Mouse (Mus musculus) kidney, adult 9 months (tissue): ENCODE data around the gene Tchhl1.
"Not testable (repeated sequence)": the region's sequence is repeated elsewhere in the genome, so short reads cannot be mapped to it uniquely, and the experiment has no call there.

ENCODE experiments used
- DNase-seq: peaks from one replicate; pipeline ENCODE4 v3.0.0; 2022

Tchhl1 gene

DNA sequence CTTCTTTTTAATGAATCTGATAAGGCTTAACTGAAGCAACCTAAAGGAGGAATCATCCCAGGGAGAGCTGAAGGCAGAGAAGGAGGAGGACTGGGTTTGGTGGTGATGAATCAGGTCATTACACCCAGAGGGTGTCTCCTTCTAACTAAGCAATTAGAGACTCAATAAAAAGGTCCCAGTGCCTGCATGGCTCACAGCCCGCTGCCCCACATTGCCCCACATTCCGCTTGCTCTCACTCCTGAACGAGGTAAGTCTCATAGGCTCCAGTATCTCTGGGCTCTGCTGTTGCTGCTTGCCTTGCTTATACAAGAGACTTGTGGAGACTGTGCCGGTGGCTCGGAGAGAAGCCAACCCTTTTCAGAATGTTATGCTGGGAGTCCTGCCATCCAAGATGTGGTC lies at the start of gene Tchhl1:
Gene Tchhl1, plus strand, starts transcription at position 194 of the 400 bp plus-strand sequence.
- DNase-seq, result peak; percentile 35

DNA sequence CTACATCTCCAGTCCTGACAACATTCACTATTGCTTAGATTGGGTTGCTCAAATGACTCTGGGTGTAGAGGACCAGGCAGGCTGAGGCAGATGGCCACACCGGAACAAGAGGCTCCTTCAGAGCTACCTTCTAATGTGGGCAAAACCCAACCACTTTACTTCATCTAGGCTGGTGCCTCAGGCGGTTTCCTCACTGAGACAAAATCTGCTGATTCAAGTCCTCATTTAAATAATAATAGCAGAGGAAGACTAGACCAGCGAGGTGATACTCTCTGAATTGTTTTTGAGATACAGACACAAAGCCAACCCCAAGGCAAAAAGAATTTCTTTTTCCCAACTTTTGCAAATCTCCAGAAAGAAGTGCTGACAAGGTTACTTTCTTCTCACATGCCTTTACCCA lies 36.9 kb upstream of the Tchhl1 start:
- no peak for DNase-seq

DNA sequence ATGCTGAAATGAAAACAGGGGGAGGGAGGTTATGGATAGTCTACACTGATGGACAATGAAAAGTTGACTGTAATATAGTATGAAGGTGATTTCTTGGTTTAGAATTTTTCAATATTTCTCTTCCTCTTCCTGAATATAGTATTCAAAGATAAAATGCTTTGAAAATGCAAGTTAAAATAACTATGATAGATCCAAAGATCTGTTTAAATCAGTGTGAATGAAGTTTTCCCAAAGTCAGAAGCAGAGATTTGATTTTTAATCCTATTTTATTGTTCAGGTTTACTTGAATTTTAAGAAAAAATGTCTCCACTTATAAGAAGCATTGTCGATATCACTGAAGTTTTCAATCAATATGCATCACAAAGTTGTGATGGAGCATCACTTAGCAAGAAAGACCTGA lies 26.5 kb upstream of the Tchhl1 start, which contains the start of gene Tchh:
Gene Tchh, plus strand, starts transcription at position 301 of the 400 bp plus-strand sequence.
- DNase-seq, result no peak

DNA sequence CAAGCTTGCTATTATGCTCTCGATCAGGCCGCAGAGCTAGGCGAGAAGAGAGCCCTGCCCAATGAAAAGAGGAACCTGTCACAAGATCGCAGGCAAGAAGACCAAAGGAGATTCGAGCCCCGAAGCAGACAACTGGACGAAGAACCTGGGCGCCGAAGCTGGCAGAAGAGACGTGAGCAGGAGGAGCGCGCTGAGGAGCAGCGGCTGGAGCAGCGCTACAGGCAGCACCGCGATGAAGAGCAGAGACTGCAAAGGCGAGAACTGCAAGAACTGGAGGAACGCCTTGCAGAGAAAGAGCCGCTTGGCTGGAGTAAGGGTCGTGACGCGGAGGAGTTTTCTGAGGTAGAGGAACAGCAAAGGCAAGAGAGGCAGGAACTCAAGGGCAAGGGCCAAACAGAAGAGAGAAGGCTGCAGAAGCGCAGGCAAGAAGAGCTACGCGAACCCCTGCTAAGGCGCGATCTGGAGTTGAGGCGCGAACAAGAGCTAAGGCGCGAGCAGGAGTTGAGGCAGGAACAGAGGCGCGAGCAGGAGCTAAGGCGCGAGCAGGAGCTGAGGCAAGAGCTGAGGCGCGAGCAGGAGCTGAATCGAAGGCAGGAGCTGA lies 25.0 kb upstream of the Tchhl1 start:
- peak; percentile 28 for DNase-seq

DNA sequence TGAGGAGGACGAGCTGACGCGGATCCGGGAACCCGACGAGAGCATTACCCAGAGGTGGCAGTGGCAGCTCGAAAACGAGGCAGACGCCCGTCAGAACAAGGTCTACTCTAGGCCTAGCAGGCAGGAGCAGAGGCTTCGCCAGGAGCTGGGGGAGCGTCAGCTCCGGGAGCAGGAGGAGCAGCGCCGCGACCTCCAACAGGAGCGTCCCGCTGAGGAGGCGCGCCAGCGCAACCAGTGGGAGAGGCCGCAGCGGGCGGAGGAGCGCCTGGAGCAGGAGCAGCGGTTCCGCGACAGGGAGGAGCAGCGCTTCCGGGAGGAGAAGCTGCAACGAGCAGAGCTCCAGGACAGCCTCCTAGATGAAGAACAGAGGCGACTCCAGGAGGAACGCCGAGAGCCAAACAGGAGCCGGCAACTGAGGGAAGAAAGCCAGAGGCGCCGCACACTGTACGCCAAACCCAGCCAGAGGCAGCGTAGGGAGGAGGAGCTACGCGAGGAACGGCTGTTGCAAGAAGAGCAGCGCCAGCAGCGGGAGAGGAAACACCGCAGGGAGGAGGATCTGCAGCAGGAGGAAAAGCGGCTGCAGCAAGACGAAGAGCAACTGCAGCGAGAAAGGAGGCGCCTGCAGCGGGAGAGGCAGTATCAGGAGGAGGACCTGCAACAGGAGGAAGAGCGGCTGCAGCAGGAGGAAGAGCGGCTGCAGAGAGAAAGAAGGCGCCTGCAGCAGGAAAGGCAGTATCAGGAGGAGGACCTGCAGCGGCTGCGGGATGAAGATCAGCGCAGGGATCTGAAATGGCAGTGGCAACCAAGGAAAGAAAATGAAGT lies 24.0 kb upstream of the Tchhl1 start:
- peak; percentile 76 for DNase-seq

DNA sequence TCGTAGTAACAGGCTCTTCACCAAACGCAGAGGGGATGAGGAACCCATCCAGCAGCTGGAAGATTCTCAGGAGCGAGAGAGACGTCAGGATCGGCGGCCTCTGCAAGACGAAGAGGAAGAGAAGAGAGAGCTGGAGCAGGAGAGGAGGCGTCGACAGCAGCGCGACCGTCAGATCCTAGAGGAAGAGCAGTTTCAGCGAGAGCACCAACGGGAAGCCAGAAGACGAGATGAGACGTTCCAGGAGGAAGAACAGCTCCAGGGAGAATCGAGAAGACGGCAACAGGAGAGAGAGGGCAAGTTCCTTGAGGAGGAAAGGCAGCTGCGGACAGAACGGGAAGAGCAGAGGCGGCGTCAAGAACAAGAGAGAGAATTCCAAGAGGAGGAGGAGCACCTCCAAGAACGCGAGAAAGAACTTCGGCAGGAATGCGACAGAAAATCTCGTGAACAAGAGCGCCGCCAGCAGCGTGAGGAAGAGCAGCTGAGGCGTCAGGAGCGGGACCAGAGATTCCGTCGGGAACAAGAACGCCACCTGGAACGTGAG lies 23.3 kb upstream of the Tchhl1 start:
- peak; percentile 49 for DNase-seq

DNA sequence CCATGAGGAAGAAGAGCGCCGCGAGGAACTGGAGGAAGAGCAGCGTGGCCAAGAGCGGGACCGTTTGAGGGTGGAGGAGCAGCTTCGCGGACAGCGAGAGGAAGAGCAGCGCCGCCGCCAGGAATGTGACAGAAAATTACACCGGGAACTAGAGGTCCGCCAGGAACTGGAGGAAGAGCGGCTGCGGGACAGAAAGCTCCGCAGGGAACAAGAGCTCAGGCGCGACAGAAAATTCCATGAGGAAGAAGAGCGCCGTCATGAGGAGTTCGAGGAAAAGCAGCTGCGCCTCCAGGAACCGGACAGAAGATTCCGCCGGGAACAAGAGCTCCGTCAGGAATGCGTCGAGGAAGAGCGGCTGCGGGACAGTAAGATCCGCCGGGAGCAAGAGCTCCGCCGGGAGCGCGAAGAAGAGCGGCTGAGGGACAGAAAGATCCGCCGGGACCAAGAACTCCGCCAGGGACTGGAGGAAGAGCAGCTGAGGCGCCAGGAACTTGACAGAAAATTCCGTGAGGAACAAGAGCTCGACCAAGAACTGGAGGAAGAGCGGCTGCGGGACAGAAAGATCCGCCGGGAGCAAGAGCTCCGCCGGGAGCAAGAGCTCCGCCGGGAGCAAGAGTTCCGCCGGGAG lies 22.3 kb upstream of the Tchhl1 start:
- peak; percentile 44 for DNase-seq

DNA sequence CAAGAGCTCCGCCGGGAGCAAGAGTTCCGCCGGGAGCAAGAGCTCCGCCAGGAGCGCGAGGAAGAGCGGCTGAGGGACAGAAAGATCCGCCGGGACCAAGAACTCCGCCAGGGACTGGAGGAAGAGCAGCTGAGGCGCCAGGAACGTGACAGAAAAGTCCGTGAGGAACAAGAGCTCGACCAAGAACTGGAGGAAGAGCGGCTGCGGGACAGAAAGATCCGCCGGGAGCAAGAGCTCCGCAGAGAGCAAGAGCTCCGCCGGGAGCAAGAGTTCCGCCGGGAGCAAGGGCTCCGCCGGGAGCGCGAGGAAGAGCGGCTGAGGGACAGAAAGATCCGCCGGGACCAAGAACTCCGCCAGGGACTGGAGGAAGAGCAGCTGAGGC lies 21.8 kb upstream of the Tchhl1 start:
- not testable (repeated sequence) for DNase-seq

DNA sequence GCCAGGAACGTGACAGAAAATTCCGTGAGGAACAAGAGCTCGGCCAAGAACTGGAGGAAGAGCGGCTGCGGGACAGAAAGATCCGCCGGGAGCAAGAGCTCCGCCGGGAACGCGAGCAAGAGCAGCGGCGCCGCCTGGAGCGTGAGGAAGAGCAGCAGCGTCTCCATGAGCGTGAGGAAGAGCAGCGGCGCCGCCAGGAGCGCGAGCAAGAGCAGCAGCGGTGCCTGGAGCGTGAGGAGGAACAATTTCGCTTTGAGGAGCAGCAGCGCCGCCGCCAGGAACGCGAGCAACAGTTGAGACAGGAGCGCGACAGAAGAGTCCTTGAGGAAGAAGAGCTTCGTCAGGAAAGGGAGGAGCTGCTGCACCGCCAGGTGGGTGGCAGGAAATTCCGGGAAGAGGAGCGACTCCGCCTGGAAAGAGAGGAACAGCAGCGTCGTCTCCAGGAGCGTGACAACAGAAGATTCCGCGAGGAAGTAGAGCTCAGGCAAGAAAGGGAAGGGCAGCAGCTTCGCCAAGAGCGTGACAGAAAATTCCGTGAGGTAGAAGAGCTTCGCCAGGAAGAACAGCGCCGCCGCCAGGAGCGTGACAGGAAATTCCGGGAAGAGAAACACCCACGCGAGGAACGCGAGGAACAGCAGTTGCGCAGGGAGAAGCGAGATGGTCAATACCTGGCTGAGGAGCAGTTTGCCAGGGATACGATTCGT lies 21.3 kb upstream of the Tchhl1 start:
- DNase-seq, result peak; percentile 79

DNA sequence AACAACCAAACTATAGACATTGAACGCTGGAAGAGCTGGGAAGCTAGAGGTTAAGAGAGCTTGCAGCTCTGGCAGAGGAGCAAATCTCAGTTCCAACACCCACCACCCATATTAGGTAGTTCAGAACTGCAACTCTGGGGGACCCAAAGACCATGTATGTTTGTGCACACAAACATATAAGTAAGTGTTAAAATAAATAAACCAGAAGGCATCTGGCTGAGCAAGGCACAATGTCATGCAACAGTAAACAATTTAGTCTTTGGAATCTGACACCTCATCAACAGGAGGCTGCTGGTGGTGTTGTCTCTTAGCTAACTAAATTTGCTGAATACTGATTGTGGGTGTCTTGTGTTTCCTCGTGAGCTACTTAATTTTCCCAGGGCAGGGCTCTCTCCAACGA lies 2.0 kb upstream of the Tchhl1 start:
- no peak for DNase-seq

DNA sequence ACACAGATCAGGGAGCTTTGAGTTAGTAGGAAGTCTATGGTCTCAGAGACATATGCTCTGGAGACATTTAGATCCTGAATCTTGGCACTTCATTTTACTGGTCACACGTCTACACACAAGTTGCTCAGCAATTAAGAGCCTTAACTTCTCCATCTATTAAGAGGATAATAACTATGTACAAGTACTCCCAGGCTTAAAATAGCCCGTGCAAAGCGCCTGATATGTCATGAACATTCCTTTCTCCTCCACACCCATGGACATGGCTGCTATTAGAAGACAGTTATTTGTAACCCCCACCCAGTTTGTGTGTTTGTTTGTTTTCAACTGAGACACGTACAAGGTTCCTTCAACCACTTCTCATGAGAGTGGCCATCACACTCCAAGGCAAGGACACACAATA lies 1.4 kb upstream of the Tchhl1 start:
- DNase-seq, result no peak

DNA sequence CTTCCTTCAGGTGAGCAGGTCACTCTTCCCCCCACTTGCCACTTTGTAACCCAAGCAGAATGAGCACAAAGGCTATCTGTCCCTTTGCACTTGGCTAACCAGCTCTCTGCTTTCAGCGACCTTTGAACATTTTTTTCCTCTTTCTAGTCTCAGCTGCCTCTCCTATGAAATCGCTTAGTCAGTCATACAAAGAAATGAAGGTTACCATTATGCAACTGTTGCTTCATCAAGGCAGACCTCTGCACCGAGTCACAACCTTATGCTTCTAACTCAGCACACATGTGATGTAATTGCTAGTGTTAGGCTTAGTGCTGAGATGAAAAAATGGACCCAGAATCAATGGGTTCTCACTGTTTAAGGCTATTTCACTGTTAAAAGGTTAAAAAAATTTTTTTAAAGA lies 1.1 kb downstream of the Tchhl1 start:
- DNase-seq, result peak; percentile 88

DNA sequence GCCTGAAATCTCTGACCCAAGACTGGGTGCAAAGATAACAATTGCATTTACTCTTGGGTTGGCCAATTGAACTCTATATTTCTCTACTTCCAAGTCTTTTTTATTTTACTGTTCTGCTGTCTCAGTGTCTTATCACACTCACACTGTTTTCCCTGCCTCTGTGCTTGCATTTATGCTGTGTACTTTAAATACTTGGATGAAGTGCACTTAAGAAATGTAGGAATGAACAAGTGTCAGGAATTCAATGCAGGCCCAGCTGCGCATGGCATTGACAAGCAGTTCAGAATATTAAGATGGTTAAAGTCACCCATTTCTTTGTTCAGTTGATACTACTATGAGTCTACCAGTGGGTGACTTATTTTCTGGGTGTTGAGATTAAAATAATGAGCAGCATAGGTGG lies 11.5 kb downstream of the Tchhl1 start:
- DNase-seq, result no peak

DNA sequence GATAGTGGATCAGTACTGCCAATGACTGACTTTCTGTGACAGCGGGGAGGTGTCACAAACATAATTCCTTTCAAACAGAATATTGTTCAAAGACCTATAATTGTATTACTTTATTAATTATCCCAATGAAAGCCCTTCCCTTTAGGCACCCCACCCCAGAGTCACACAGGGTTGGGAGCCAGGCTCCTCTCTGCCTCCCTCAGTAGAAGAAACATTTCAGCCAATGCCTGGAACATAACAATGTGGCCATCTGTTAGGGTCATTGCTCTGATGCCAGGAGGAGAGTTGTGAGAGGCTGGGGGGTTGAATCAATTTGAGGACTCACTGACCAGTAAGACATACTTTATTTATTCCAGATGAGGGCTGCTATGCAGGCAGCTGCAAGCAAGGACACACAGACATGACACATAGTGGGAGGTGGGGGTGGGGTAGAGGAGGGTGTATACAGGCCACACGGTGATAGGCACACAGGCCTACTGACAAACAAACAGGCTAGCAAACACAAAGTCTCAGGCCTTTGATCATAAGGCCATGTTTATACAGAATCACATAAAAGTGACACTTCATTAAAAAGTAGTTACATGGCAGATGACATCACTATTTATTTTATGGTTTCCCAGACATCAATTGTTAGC lies 13.5 kb downstream of the Tchhl1 start:
- DNase-seq, result no peak

DNA sequence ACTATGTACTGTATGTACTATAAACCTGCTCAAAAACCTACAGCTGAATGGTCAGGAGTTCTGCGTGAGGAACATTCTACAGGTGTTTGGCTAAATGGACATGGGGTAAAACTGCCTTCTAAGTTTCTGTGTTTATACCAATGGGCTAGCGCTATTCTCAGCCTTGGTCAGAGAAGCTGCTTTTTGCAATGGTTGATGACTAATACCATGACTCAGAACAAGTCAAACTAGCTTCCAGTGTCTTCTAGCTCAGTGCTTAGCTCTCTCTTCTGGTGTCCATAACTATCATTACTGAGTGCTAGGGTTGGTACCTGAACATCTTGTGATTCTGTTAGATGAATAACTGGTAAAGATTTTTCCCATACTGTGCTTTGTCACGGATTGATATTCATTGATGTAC lies 17.1 kb downstream of the Tchhl1 start:
- no peak for DNase-seq

DNA sequence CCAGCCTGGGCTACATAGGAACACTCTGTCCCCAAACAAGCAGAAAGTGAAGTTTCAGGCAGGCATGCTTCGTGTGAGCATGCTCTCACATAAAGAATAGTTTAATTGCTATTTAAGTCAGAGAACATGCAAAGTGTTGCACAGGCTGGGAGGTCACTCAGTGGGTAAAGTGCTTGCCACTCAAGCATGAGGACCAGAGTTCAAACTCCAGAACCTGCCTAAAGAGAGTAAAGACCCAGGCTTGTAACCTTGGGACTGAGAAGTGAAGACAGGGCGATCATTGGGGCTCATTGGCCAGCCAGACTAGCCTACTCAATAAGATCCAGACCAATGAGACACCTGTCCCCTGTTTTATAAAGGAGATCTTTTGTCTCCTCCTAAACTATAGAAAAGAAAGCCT lies 20.0 kb downstream of the Tchhl1 start:
- DNase-seq, result peak; percentile 65

DNA sequence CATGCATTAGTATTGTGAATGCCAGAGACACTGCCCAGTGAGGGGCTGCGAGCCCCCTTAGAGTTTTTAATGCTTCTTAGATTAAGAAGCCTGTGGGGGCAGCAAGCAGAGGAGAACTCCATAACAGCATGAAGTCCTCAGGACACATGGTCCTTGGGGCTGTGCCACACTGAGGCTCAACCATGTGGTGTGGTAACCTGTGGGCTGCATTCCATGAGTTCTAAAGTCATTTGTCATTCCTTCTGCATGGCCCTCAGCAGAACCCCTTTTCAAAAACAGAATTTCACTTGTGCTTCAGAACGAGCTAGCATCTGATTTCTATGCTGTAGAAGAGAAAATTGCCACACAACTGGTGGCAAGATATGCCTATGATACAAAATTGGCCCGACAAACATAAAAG lies 23.6 kb downstream of the Tchhl1 start:
- DNase-seq, result no peak

DNA sequence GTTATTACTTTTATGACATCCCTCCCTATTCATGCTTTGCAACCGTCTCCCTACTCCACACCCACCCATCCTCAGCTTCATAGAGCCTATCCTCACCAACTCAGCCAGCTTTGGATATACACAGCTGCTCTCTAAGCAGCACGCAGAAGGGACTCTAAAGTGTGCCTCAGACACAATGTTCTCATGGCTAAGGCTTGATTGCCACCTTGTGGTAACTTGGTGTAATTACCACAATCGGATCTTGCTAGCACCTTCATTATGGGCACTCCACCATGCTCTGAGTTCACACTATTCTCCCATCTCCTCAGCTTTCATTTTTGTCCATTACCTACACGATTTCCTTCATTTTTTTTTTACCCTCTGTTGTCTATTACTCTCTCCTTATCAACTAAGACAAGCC lies 25.4 kb downstream of the Tchhl1 start:
- DNase-seq, result peak; percentile 76

DNA sequence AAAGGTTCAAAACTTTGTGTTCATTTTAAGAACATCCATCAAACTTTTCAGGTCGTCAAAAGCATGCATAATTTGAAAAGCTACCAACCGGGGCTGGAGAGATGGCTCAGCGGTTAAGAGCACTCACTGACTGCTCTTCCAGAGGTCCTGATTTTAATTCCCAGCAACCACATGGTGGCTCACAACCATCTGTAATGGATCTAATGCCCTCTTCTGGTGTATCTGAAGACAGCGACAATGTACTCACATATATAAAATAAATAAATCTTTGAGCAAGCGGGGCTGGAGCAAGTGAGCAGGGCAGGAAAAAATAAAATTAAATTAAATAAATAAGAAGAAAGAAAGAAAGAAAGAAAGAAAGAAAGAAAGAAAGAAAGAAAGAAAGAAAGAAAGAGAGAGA lies 26.2 kb downstream of the Tchhl1 start:
- DNase-seq, result not testable (repeated sequence)

DNA sequence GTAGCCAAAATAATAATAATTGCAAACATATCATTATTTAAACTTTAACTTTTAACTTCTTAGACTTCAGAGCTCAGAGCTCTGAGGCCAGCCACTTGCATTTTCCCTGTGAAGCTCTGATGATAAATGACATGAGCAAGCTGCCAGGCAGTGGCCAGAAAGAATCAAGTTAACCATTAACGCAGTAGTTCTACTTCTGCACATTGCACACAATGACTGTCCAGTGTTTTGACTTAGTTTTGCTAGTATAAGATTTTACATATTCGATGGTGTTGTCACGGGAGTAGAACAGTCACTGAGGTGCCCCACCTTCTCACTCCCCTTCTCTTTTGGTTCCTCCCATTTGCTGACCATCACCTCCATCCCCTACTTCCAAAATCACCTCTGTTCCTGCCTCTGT lies 28.6 kb downstream of the Tchhl1 start:
- peak; percentile 60 for DNase-seq

DNA sequence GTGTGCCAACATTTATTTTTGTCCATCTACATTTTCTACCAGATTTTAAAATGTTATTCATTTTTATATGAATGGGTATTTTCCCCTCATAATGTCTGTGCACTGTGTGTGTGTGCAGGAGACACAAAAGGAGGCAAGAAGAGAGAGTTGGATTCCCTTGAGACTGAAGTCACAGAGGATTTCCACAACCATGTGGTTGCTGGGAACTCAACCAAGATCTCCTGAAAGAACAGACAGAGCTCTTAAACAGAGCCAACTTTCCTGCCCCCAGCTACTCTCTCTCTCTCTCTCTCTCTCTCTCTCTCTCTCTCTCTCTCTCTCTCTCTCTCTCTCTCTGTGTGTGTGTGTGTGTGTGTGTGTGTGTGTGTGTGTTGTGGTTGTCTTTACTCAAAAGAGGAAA lies 30.6 kb downstream of the Tchhl1 start:
- DNase-seq, result no peak

DNA sequence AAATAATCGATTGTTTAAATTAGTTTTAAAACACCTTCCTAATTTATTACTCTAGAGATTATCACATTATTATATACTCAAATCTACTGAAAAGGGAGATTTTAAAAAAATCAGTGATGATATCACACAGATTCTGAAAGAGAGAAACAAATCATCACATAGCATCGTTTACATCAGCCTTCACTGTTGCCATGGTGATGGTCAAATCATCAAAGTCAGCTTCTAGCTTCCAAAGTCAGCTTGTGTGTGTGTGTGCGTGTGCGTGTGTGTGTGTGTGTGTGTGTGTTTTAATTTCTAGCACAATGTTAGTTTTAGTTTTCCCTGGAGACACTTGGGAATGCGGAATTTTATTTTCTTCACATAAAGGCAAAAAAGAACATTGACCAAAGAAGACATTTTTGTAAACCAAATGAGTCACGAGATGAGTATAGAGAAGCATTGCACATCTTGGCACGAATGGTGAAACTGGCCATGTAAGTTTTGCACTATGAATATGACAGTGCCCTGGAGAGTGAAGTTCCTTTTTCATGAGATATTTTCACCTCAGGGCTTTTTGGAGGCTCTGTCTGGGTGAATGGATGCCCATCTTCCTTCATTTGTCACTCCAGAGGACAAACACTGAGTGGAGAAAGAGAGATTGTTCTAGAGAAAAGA lies 36.1 kb downstream of the Tchhl1 start:
- DNase-seq, result no peak
